Mouse (Mus musculus): ENCODE results near the gene Pigs.

Gene Pigs

DNA sequence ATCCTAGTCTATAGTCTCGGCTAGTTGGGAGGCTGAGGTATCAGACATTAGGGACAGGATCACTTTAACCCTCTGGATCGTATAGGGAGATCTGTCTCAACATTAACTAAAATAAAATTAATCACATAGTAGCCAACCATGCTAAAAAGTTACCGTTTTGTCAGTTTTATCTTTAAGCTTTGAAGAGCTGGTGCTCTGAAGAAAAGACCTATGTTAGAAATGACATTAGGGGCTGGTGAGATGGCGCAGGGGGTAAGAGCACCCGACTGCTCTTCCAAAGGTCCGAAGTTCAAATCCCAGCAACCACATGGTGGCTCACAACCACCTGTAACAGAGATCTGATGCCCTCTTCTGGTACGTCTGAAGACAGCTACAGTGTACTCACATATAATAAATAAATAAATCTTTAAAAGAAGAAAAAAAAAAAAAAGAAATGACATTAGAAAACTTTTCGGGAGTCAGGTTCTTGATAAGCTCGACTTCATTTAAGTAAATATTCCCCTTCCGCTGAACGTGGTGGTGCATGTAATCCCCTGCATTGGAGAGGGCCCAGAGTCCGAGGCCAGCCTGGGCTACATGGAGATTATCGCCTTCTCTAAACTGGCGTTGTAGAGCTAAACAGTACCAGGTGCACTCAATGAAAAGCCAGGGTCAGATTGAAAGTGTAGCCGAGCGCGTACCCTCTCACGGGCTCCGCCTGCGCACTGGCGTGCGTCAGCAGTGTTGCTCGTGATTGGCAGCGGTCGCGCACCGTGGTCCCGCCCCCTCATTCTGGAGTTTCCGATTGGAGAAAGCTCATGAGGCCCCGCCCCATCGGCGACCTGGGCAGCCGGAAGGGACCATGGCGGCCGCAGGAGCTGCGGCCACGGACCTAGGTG lies at the start of gene Pigs:
Gene Pigs (plus strand): TSS at position 782 of the 878 bp plus-strand sequence.
- peak; percentile 97 for DNase-seq (ENCODE audit: low spot score)

GRCm38 (mm10) chr11:78278853-78279252 lies 49.4 kb upstream of the Pigs start:
- DNase-seq (ENCODE audit: low spot score), result no peak

DNA sequence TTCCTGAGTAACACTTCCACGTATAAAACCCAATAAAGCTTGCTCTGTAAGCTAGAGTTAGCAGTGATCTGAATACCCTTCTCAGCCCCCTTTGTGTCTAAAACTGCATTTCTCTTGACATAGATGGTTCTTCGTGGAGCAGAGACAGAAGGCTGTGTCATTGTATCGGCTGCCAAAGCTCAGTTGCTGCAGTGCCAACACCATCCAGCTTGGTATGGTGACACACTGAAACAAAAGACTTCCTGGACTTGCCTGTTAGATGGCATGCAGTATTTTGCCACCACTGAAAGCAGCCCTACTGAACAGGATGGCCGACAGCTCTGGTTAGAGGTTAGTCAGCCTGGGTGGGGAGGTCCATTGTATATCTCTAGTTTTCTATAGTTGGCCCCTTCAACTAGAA lies 48.6 kb upstream of the Pigs start:
- DNase-seq (ENCODE audit: low spot score), result peak; percentile 58

GRCm38 (mm10) chr11:78289146-78289763 lies 39.0 kb upstream of the Pigs start:
- no peak for DNase-seq (ENCODE audit: low spot score)

DNA sequence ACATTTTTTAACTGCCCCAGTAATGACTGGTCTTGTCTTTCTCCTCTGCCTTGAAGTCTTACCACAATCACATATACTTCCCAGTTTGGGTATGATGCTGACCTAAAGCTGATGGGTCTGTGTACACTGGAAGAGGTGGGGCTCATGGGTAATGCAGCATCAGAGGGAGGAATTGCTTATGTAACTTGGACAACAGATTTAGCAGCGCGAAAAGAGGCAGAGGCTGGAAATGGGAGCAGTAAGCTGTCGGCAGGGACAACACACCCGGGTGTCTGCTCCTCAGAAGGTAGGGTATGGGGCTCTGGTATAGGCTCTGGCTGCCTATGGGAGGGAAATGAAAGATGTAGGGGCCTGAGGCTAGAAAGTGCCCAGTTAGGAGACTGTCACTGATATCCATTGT lies 37.6 kb upstream of the Pigs start, which contains the start of gene BC030499:
Gene BC030499 (plus strand): TSS at position 188 of the 400 bp plus-strand sequence.
- DNase-seq (ENCODE audit: low spot score), result peak; percentile 20

DNA sequence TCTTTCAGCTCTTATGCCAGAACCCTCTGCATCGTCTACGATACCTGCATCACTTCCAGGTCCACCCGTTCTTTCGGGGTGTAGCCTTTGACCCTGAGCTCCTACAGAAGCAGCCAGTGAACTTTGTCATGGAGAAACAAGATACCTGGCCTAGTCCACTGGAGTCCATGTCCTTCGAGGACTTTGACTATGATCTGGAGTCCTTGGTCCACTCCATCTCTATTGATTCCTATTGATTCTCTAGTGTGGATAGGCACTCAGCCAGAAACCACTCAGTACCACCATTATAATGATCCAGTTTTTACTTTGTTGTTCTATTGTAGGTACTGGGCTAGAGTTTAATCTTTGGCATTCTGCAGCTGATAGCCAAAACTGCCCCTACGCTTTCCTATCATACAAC lies 33.6 kb upstream of the Pigs start:
- DNase-seq (ENCODE audit: low spot score), result no peak

DNA sequence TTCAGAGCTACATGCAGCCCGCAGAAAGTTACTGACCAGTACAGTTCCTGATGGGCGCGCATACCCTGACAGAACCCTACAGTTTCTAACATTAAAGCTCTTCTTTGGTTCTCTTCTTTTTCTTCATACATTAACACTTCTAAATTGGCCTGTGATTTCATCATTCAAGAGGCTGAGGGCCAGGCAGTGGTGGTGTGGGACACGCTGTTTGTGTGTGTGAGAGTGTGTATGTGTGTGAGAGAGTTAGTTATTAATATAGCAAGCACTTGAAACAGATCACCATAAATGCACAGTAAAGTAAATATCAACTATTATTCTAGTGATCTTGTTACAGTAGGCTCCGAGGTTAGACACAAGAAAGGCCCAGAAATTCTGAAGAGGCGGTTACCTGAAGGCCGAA lies 27.3 kb upstream of the Pigs start:
- DNase-seq (ENCODE audit: low spot score), result no peak

- DNase-seq (ENCODE audit: low spot score), result peak; percentile 91
Measured at GRCm38 (mm10) chr11:78301357-78302084, 26.7 kb upstream of the Pigs start, which contains the start of gene Spag5. TSS of gene Spag5 (plus strand) at chr11:78301529.

GRCm38 (mm10) chr11:78305272-78305671 lies 22.9 kb upstream of the Pigs start:
- DNase-seq (ENCODE audit: low spot score), result no peak

DNA sequence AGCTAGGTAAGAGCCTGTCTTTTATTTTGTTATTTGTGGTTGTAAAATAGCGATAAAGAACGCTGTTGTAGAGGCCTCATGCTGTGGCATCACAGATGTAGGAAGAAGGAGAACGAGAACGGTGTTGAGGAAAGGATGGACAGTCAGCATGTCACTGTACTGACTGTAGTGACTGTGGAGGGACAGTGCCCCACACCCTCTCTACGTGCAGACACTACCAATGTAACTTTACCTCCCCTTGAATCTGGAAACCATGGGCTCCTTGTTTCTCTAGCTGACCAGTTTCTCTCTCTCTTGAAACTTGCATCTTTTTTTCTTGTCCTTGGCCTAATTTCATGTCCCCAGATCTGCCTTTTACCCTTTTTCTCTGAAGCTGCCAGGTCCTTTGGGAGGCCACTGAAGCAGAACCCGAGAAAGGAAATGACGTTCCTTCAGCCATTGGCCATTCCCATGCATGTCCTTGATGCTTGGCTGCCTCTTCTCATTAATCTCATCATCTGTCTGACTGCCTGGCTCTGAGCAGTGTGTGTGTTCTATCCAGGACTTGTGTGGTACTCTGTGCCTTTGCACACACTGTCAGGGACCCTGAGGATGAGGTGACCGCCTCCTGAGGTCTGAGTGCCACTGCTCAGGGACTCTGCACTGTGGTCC lies 17.2 kb upstream of the Pigs start:
- no peak for DNase-seq (ENCODE audit: low spot score)

DNA sequence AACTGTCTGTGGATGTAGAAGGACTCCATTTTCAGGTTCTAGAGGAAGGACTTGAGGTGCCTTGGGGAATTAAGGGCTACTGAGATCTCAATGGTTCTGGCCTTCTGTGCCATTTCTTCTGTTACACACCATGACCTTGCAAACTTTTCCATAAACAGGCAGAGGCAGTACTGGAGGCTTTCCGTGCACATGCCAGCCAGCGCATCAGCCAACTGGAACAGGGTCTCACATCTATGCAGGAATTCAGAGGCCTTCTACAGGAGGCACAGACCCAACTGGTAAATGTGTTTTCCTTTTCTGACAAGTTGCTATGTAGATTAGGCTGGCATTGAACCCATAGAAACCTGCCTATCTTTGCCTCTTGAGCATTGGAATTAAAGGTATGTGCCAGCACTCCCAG lies 14.6 kb upstream of the Pigs start:
- no peak for DNase-seq (ENCODE audit: low spot score)

GRCm38 (mm10) chr11:78318411-78318810 lies 9.8 kb upstream of the Pigs start:
- DNase-seq (ENCODE audit: low spot score), result no peak

DNA sequence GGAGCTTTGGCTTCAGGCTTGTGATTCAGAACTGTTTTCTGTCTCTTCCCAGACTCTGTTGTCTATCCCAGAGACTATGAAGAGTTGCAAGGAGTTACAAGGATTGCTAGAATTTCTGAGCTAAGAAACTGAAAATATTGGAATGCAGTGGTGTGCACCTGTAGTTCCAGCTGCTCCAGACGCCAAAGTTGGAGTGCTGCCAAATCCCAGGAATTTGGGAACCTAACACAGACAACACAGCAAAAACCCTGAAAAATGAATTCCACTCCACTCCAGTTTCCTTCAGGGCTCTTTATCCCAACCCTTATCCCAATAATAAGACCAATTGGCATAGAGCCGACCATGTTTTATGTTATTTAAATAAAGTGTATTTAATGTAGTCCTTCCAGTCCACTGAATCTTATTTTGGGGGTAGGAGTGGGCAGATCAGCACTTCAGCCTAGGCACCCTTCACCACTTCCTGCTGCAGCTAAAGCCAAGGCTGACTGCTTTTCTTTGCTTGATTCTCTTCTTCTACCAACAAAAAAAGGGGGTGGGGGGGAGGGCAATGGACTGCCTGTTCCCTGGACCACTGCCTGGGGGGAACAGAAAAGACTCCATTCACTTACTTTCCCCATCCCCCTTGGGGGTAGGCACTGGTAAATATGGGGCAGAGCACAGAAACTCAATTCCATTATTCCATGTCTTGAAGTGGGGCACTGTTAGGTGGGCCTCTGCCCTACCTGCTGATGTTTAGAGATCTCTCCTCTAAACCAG lies 6.0 kb upstream of the Pigs start:
- DNase-seq (ENCODE audit: low spot score), result no peak

GRCm38 (mm10) chr11:78322860-78323259 lies 5.4 kb upstream of the Pigs start, which contains the start of gene Aldoc:
TSS of gene Aldoc (plus strand) at chr11:78322968.
- peak; percentile 87 for DNase-seq (ENCODE audit: low spot score)

- DNase-seq (ENCODE audit: low spot score), result no peak
Measured at GRCm38 (mm10) chr11:78324000-78324785, 4.0 kb upstream of the Pigs start.

- no peak for DNase-seq (ENCODE audit: low spot score)
Measured at GRCm38 (mm10) chr11:78324965-78325364, 3.2 kb upstream of the Pigs start.

DNA sequence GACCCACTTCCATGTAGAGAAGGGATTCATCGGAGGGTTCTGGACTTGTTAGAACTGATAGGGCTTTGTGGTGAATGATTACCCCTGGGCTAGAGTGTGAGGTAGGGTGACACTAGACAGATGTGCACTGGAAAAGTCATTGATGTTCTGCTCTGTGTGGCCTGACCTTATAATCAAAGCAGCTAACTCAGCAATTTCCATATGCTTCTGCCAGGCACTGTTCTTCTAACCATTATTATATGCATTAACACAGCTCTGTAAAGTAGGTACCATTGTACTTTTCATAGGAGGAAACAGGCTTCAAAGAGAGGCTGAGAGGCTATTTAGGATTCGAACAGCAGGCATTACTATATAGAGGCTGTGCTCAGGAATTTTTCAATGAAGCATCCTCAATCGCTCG lies 1.0 kb upstream of the Pigs start:
- DNase-seq (ENCODE audit: low spot score), result no peak

- DNase-seq (ENCODE audit: low spot score), result no peak
Measured at GRCm38 (mm10) chr11:78328512-78329056, 369 bp downstream of the Pigs start.

DNA sequence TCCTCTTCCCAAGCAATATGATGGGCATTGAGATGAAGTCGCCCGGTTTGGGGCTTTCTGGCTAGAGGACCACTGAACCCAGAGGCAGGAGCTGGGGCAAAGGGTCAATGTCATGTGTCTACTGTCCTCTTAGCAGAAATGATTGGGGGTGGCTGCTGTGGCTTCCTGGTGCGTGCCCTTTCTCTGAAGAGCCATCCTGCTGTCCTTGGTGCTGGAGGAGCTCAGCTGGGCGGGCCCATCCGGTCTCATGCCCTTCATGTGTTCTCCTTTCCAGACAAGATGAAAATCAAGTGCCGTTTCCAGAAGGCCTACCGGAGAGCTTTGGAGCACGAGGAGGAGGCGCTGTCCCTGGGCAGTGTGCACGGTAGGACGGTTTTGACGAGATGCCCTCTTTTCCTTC lies 4.5 kb downstream of the Pigs start:
- no peak for DNase-seq (ENCODE audit: low spot score)

GRCm38 (mm10) chr11:78333992-78334391 lies 5.8 kb downstream of the Pigs start:
- no peak for DNase-seq (ENCODE audit: low spot score)

All from layer of hippocampus, adult 11-12 months (tissue).